Mouse (Mus musculus) MEL (cell line): ENCODE results near the gene Nfasc.

Experiments
- E2F4 ChIP-seq: IDR thresholded peaks from 2 replicates; pipeline ENCODE4 v1.6.1; 2011; ENCODE audit warnings: low read depth, low read length, improper control_type of control experiment, borderline replicate concordance
- ELF1 ChIP-seq: IDR thresholded peaks from 2 replicates; pipeline ENCODE4 v1.6.1; 2014; ENCODE audit warnings: low read depth, mild to moderate bottlenecking, inconsistent platforms, low read length, improper control_type of control experiment, moderate library complexity
- EP300 ChIP-seq, 2 experiments: IDR thresholded peaks; 2 replicates each; pipeline ENCODE4 v1.6.1; 2011; ENCODE audit warnings: improper control_type of control experiment in 2 of 2, low read length in 2 of 2, low read depth in 1 of 2, mild to moderate bottlenecking in 1 of 2
- MAFK ChIP-seq: IDR thresholded peaks from 2 replicates; pipeline ENCODE4 v1.6.1; 2011; ENCODE audit warnings: low read depth, mild to moderate bottlenecking, low read length, improper control_type of control experiment, borderline replicate concordance
- TBP ChIP-seq: IDR thresholded peaks from 2 replicates; pipeline ENCODE4 v1.8.0; 2011; ENCODE audit warnings: low read depth, low read length, improper control_type of control experiment
- TCF12 ChIP-seq: IDR thresholded peaks from 2 replicates; pipeline ENCODE4 v1.6.1; 2014; ENCODE audit warnings: low read depth, mild to moderate bottlenecking, inconsistent platforms, low read length, improper control_type of control experiment, moderate library complexity
- UBTF ChIP-seq: IDR thresholded peaks from 2 replicates; pipeline ENCODE4 v1.6.1; 2012; ENCODE audit warnings: low read depth, mild to moderate bottlenecking, inconsistent platforms, low read length, improper control_type of control experiment, moderate library complexity, borderline replicate concordance; ENCODE audit not compliant: insufficient read depth
- ZC3H11A ChIP-seq: IDR thresholded peaks from 2 replicates; pipeline ENCODE4 v1.6.1; 2012; ENCODE audit warnings: low read depth, mild to moderate bottlenecking, inconsistent platforms, low read length, improper control_type of control experiment

GRCm38 (mm10) chr1:132755211-132755610 is 13.6 kb upstream of the Nfasc start:
- no peak for TF ChIP-seq E2F4
- TF ChIP-seq TCF12, result no peak
- no peak for TF ChIP-seq ELF1
- no peak for TF ChIP-seq MAFK
- no peak for TF ChIP-seq EP300 (IDR thresholded peaks at IDR 0.05; ENCODE audit: low read depth in 1 of 2, low read length in 2 of 2)
- TF ChIP-seq TBP, result no peak
- no peak for TF ChIP-seq ZC3H11A
- TF ChIP-seq UBTF, result no peak
